Mouse (Mus musculus) hindbrain, postnatal 0 days (tissue): ENCODE results near the gene Slc10a7. TPM values are rescaled to one million over a fixed set of nuclear protein-coding genes. Genes with fewer than 3 reads are reported as not detected.

Source experiments
- ATAC-seq: fragments of 200-750 bp; cut with Nextera tagmentation; 2 replicates; pipeline ENCODE4 v1.8.0; 2017; ENCODE audit warnings: mild to moderate bottlenecking, moderate TSS enrichment, moderate library complexity
- DNase-seq: peaks from one replicate; pipeline ENCODE4 v3.0.0-alpha.2; 2015; ENCODE audit warnings: low spot score
- H3K27ac ChIP-seq: fragments of 300-500 bp; sonication (generic); 2 replicates; pipeline ENCODE4 v1.5.1; 2014; ENCODE audit warnings: mild to moderate bottlenecking
- H3K27me3 ChIP-seq: fragments of 300-500 bp; sonication (generic); 2 replicates; pipeline ENCODE4 v1.6.1; 2014; ENCODE audit warnings: low read length, mixed read lengths; ENCODE audit not compliant: insufficient read depth
- H3K36me3 ChIP-seq: fragments of 300-500 bp; sonication (generic); 2 replicates; pipeline ENCODE4 v1.6.1; 2014; ENCODE audit warnings: low read length, mixed read lengths; ENCODE audit not compliant: insufficient read depth
- H3K4me1 ChIP-seq: fragments of 300-500 bp; sonication (generic); 2 replicates; pipeline ENCODE4 v1.6.1; 2014; ENCODE audit warnings: antibody characterized with exemption, low read length, mixed read lengths; ENCODE audit not compliant: insufficient read depth
- H3K4me2 ChIP-seq: fragments of 300-500 bp; sonication (generic); 2 replicates; pipeline ENCODE4 v1.6.1; 2014; ENCODE audit warnings: low read depth, mild to moderate bottlenecking, low read length, moderate library complexity, mixed read lengths
- H3K4me3 ChIP-seq: fragments of 300-500 bp; sonication (generic); 2 replicates; pipeline ENCODE4 v1.5.1; 2014; ENCODE audit warnings: low read length
- H3K9ac ChIP-seq: fragments of 300-500 bp; sonication (generic); replicated peaks from 2 replicates; pipeline ENCODE4 v1.6.1; 2014; ENCODE audit warnings: mild to moderate bottlenecking, low read length, moderate library complexity, mixed read lengths
- H3K9me3 ChIP-seq: fragments of 300-500 bp; sonication (generic); 2 replicates; pipeline ENCODE4 v1.6.1; 2016; ENCODE audit warnings: low read length, mixed read lengths
- CTCF ChIP-seq: IDR thresholded peaks from 2 replicates; pipeline ENCODE4 v1.5.1; 2016; ENCODE audit warnings: antibody characterized with exemption, control low read depth, low read depth
- WGBS: fragments of 180-500 bp; shearing (Covaris S2); extraction: QIAGEN DNeasy Blood & Tissue Kit; methylation state at CpG from one replicate; pipeline ENCODE4 v1.1.7; 2014; 5-methylcytosine and 5-hydroxymethylcytosine counted together
- polyA plus RNA-seq: library from polyadenylated mRNA; unstranded; fragments of >200 nt; fragmentation: Nextera tagmentation; extraction: Ambion mirVana; gene quantifications from 2 replicates; pipeline ENCODE4 v1.2.1, GENCODE M21; 2015
- total RNA-seq: library from RNA; depleted of rRNA; stranded (reverse); fragments of >200 nt; gene quantifications from 2 replicates; pipeline ENCODE4 v1.2.3, GENCODE M21; 2014

Slc10a7 gene
- total and polyA plus RNA-seq, 2 experiments from 2014 or later = 6.9 to 10.5 TPM

GRCm38 (mm10) chr8:78561620-78562019 lies 52.5 kb downstream of the Slc10a7 start:
- 0 out of 2 replicates have a peak, but pooled peaks cover 1% of the 10 kb centered on the region for H3K4me1 ChIP-seq
- no peaks in the 10 kb centered on the region for H3K9me3 ChIP-seq
- 90% methylated on average over 6 of the region's 6 CpGs for WGBS
- H3K9ac ChIP-seq = no peak overlapping the region
- H3K4me2 ChIP-seq = no peak overlapping the region
- ATAC-seq (no peak), DNase-seq (no peak)
- no peaks in the 10 kb centered on the region for H3K27me3 ChIP-seq
- H3K4me3 ChIP-seq = no peak overlapping the region
- no peak overlapping the region for H3K27ac ChIP-seq
- TF ChIP-seq CTCF = peak; percentile 50
- H3K36me3 ChIP-seq = no peaks in the 10 kb centered on the region

- Histone ChIP-seq H3K27me3 (no peaks in the 10 kb centered on the region), H3K4me1 (no peaks in the 10 kb centered on the region), H3K9me3 (no peaks in the 10 kb centered on the region), H3K9ac (no peak overlapping the region), H3K36me3 (no peaks in the 10 kb centered on the region), H3K4me2 (no peak overlapping the region), H3K27ac (no peak overlapping the region), H3K4me3 (no peak overlapping the region)
- WGBS = 77% methylated on average over 2 of the region's 2 CpGs
- TF ChIP-seq CTCF = no peak
- no peak for ATAC-seq
- DNase-seq = no peak
These were observed 54.4 kb downstream of the Slc10a7 start for GRCm38 (mm10) chr8:78563466-78564058.

- Histone ChIP-seq H3K27me3 (no peaks in the 10 kb centered on the region), H3K9ac (no peak overlapping the region), H3K9me3 (no peaks in the 10 kb centered on the region), H3K4me1 (no peaks in the 10 kb centered on the region), H3K4me2 (no peak overlapping the region), H3K36me3 (no peaks in the 10 kb centered on the region), H3K4me3 (no peak overlapping the region), H3K27ac (no peak overlapping the region)
- WGBS = 78% methylated on average over 5 of the region's 5 CpGs
- ATAC-seq (no peak), DNase-seq (no peak)
- no peak for TF ChIP-seq CTCF
These were observed 55.1 kb downstream of the Slc10a7 start for GRCm38 (mm10) chr8:78564200-78564599.

- Histone ChIP-seq H3K4me2 (no peak overlapping the region), H3K27ac (no peak overlapping the region), H3K36me3 (no peaks in the 10 kb centered on the region), H3K9ac (no peak overlapping the region), H3K4me1 (no peaks in the 10 kb centered on the region), H3K9me3 (no peaks in the 10 kb centered on the region), H3K4me3 (no peak overlapping the region), H3K27me3 (no peaks in the 10 kb centered on the region)
- DNase-seq (no peak), ATAC-seq (no peak)
- no peak for TF ChIP-seq CTCF
- WGBS = 78% methylated on average over 8 of the region's 8 CpGs
These were observed 59.0 kb downstream of the Slc10a7 start for GRCm38 (mm10) chr8:78568196-78568595.

GRCm38 (mm10) chr8:78571528-78571927 lies 62.4 kb downstream of the Slc10a7 start:
- H3K9ac ChIP-seq = no peak overlapping the region
- no peak overlapping the region for H3K4me3 ChIP-seq
- H3K4me1 ChIP-seq = no peaks in the 10 kb centered on the region
- H3K9me3 ChIP-seq = no peaks in the 10 kb centered on the region
- H3K4me2 ChIP-seq = no peak overlapping the region
- DNase-seq = peak; percentile 29
- ATAC-seq = no peak
- H3K27ac ChIP-seq = no peak overlapping the region
- no peaks in the 10 kb centered on the region for H3K27me3 ChIP-seq
- no peak for TF ChIP-seq CTCF
- WGBS = 40% methylated on average over 9 of the region's 9 CpGs
- H3K36me3 ChIP-seq = no peaks in the 10 kb centered on the region

GRCm38 (mm10) chr8:78574207-78574606 lies 65.1 kb downstream of the Slc10a7 start:
- ATAC-seq = no peak
- no peak for DNase-seq
- no peak for TF ChIP-seq CTCF
- no peak overlapping the region for H3K4me3 ChIP-seq
- H3K27ac ChIP-seq = no peak overlapping the region
- H3K27me3 ChIP-seq = no peaks in the 10 kb centered on the region
- no peak overlapping the region for H3K4me2 ChIP-seq
- H3K4me1 ChIP-seq = no peaks in the 10 kb centered on the region
- H3K9me3 ChIP-seq = no peaks in the 10 kb centered on the region
- no peaks in the 10 kb centered on the region for H3K36me3 ChIP-seq
- no peak overlapping the region for H3K9ac ChIP-seq
- 84% methylated on average over 7 of the region's 7 CpGs for WGBS

GRCm38 (mm10) chr8:78577569-78577968 lies 68.4 kb downstream of the Slc10a7 start:
- TF ChIP-seq CTCF = no peak
- Histone ChIP-seq H3K9ac (no peak overlapping the region), H3K4me2 (0 out of 2 replicates have a peak overlapping the region, but pooled peaks have one; percentile 4), H3K9me3 (no peaks in the 10 kb centered on the region), H3K36me3 (no peaks in the 10 kb centered on the region), H3K27me3 (no peaks in the 10 kb centered on the region), H3K27ac (no peak overlapping the region), H3K4me1 (no peaks in the 10 kb centered on the region), H3K4me3 (no peak overlapping the region)
- 20% methylated on average over 10 of the region's 10 CpGs for WGBS
- no peak for ATAC-seq
- DNase-seq = peak; percentile 25
